Comparison of ENCODE assay signal across 21 mouse cellular contexts in genomic region chr4:148426950-148427850, GRCm38 (mm10). TPM values are rescaled to one million over a fixed set of nuclear protein-coding genes. Genes with fewer than 3 reads are reported as not detected.
A peak's percentile ranks its signal among the peaks of the same experiment; 100 is the strongest.
DNase-seq lines count a peak whose midpoint lies in the region; ATAC-seq and TF ChIP-seq lines count a peak whose summit lies in the region.
"Had no signal": no experiment of that assay in that cellular context is flagged by ENCODE, and none has a peak within 500 bp of the region (broad histone marks: within the 10 kb centered on the region; RNA-seq: fewer than 3 reads in every experiment).

No protein-coding gene starts in this region.

- WGBS in forebrain, postnatal 0 days, result 74% methylated on average over 10 of the region's 10 CpGs
- 80% methylated on average over 10 of the region's 10 CpGs for WGBS in forebrain, embryonic 10.5 days
- WGBS in hindbrain, embryonic 15.5 days, result 65% methylated on average over 10 of the region's 10 CpGs
- 84% methylated on average over 10 of the region's 10 CpGs for WGBS in hindbrain, embryonic 11.5 days

- H3K27me3 ChIP-seq in forebrain, postnatal 0 days (ENCODE audit: insufficient read depth, low read length), result no peaks in the 10 kb centered on the region
- no peaks in the 10 kb centered on the region for H3K27me3 ChIP-seq in forebrain, embryonic 10.5 days (ENCODE audit: poor library complexity, severe bottlenecking)
- H3K27me3 ChIP-seq in hindbrain, embryonic 15.5 days, result no peaks in the 10 kb centered on the region
- no peaks in the 10 kb centered on the region for H3K27me3 ChIP-seq in hindbrain, embryonic 11.5 days (ENCODE audit: control insufficient read depth, insufficient read depth, low read length)
- H3K27me3 ChIP-seq: embryonic facial prominence, embryonic 15.5 days; intestine, embryonic 15.5 days; lung, embryonic 15.5 days; midbrain, embryonic 15.5 days; neural tube, embryonic 12.5 days; stomach, embryonic 15.5 days had no signal

- 0 out of 2 replicates have a peak, but pooled peaks have one; percentile 25 for TF ChIP-seq CTCF in forebrain, postnatal 0 days (IDR thresholded peaks at IDR 0.05; ENCODE audit: low read depth)
- no peak for TF ChIP-seq CTCF in brain, embryonic 14.5 days (IDR thresholded peaks at IDR 0.05; ENCODE audit: borderline replicate concordance, extremely low read depth, insufficient read depth, insufficient read length)

- H3K4me3 ChIP-seq in forebrain, postnatal 0 days (ENCODE audit: low read depth, low read length), result no peak overlapping the region
- H3K4me3 ChIP-seq in forebrain, embryonic 10.5 days, result no peak overlapping the region
- no peak overlapping the region for H3K4me3 ChIP-seq in hindbrain, embryonic 15.5 days
- H3K4me3 ChIP-seq in hindbrain, embryonic 11.5 days (ENCODE audit: low read depth, low read length), result no peak overlapping the region
- H3K4me3 ChIP-seq: embryonic facial prominence, embryonic 15.5 days; intestine, embryonic 15.5 days; lung, embryonic 15.5 days; midbrain, embryonic 15.5 days; neural tube, embryonic 12.5 days; stomach, embryonic 15.5 days had no signal

- H3K27ac ChIP-seq in forebrain, postnatal 0 days (ENCODE audit: low read depth, low read length), result no peak overlapping the region
- no peak overlapping the region for H3K27ac ChIP-seq in forebrain, embryonic 10.5 days
- no peak overlapping the region for H3K27ac ChIP-seq in hindbrain, embryonic 15.5 days (replicated peaks)
- no peak overlapping the region for H3K27ac ChIP-seq in hindbrain, embryonic 11.5 days (ENCODE audit: low read depth, low read length)
- H3K27ac ChIP-seq: embryonic facial prominence, embryonic 15.5 days; intestine, embryonic 15.5 days; kidney, postnatal 0 days; lung, embryonic 15.5 days; midbrain, embryonic 15.5 days; neural tube, embryonic 12.5 days; stomach, embryonic 15.5 days had no signal

- H3K4me2 ChIP-seq in forebrain, postnatal 0 days (ENCODE audit: low read depth), result no peak overlapping the region
- H3K4me2 ChIP-seq in hindbrain, embryonic 15.5 days, result no peak overlapping the region
- no peak overlapping the region for H3K4me2 ChIP-seq in hindbrain, embryonic 11.5 days (replicated peaks; ENCODE audit: low read depth, low read length)
- H3K4me2 ChIP-seq: embryonic facial prominence, embryonic 15.5 days; heart, embryonic 11.5 days; intestine, embryonic 15.5 days; liver, embryonic 11.5 days; lung, embryonic 15.5 days; midbrain, embryonic 15.5 days; neural tube, embryonic 12.5 days; stomach, embryonic 15.5 days had no signal

- H3K4me1 ChIP-seq in forebrain, postnatal 0 days (ENCODE audit: insufficient read depth), result no peaks in the 10 kb centered on the region
- peaks cover 22% of the 10 kb centered on the region; the same call in 1 of the 2 replicates for H3K4me1 ChIP-seq in forebrain, embryonic 10.5 days
- H3K4me1 ChIP-seq in hindbrain, embryonic 15.5 days (replicated peaks), result peaks cover 33% of the 10 kb centered on the region
- H3K4me1 ChIP-seq in hindbrain, embryonic 11.5 days (replicated peaks; ENCODE audit: control insufficient read depth, insufficient read depth, low read length), result 0 out of 2 replicates have a peak, but pooled peaks cover 2% of the 10 kb centered on the region
- H3K4me1 ChIP-seq: embryonic facial prominence, embryonic 15.5 days; intestine, embryonic 15.5 days; lung, embryonic 15.5 days; stomach, embryonic 15.5 days had no signal

- H3K9me3 ChIP-seq in forebrain, postnatal 0 days (ENCODE audit: low read length), result no peaks in the 10 kb centered on the region
- no peaks in the 10 kb centered on the region for H3K9me3 ChIP-seq in forebrain, embryonic 10.5 days
- H3K9me3 ChIP-seq in hindbrain, embryonic 15.5 days, result no peaks in the 10 kb centered on the region
- H3K9me3 ChIP-seq in hindbrain, embryonic 11.5 days (ENCODE audit: control insufficient read depth, low read length), result no peaks in the 10 kb centered on the region
- H3K9me3 ChIP-seq: embryonic facial prominence, embryonic 15.5 days; intestine, embryonic 15.5 days; lung, embryonic 15.5 days; midbrain, embryonic 15.5 days; neural tube, embryonic 12.5 days; stomach, embryonic 15.5 days had no signal

- H3K36me3 ChIP-seq in forebrain, postnatal 0 days (ENCODE audit: insufficient read depth), result no peaks in the 10 kb centered on the region
- peaks cover 3% of the 10 kb centered on the region; the same call in 1 of the 2 replicates for H3K36me3 ChIP-seq in forebrain, embryonic 10.5 days (replicated peaks)
- no peaks in the 10 kb centered on the region for H3K36me3 ChIP-seq in hindbrain, embryonic 15.5 days
- no peaks in the 10 kb centered on the region for H3K36me3 ChIP-seq in hindbrain, embryonic 11.5 days (ENCODE audit: control insufficient read depth, insufficient read depth, low read length)
- H3K36me3 ChIP-seq: embryonic facial prominence, embryonic 15.5 days; intestine, embryonic 15.5 days; lung, embryonic 15.5 days; midbrain, embryonic 15.5 days; neural tube, embryonic 12.5 days; stomach, embryonic 15.5 days had no signal

- no peak for TF ChIP-seq POLR2A in brain, embryonic 14.5 days (IDR thresholded peaks at IDR 0.05; ENCODE audit: borderline replicate concordance, extremely low read depth, insufficient read depth, insufficient read length, poor library complexity, severe bottlenecking)

- 0 out of 2 replicates have a peak, but pooled peaks have one; percentile 21 for ATAC-seq in forebrain, postnatal 0 days
- ATAC-seq in hindbrain, embryonic 15.5 days (ENCODE audit: low FRiP score, low read depth), result 0 out of 2 replicates have a peak, but pooled peaks have one; percentile 14
- no peak for ATAC-seq in hindbrain, embryonic 11.5 days (ENCODE audit: low FRiP score)
- ATAC-seq: CD4-positive, CD25-positive, alpha-beta regulatory T cell, adult 4 months; intestine, embryonic 15.5 days; midbrain, embryonic 15.5 days had no signal

- DNase-seq in forebrain, postnatal 0 days, result no peak
- DNase-seq in forebrain, embryonic 10.5 days (ENCODE audit: extremely low spot score, low spot score), result no peak
- DNase-seq in hindbrain, embryonic 11.5 days (ENCODE audit: low spot score), result no peak
- DNase-seq in adipocyte (ENCODE audit: low spot score), result peak; percentile 26
- peak; percentile 58 for DNase-seq in brain, embryonic 14.5 days (ENCODE audit: low read depth)
- DNase-seq in kidney, postnatal 10 days, result no peak
- DNase-seq: adrenal gland, postnatal 36 days; cerebellum, adult 11 months; layer of hippocampus, adult 9-11 months; spleen, adult 18-20 months had no signal

- H3K9ac ChIP-seq in forebrain, postnatal 0 days, result no peak overlapping the region
- H3K9ac ChIP-seq in hindbrain, embryonic 15.5 days, result no peak overlapping the region
- no peak overlapping the region for H3K9ac ChIP-seq in hindbrain, embryonic 11.5 days (ENCODE audit: low read depth, low read length)
- H3K9ac ChIP-seq: embryonic facial prominence, embryonic 15.5 days; intestine, embryonic 15.5 days; lung, embryonic 15.5 days; midbrain, embryonic 15.5 days; neural tube, embryonic 12.5 days; stomach, embryonic 15.5 days had no signal

RNA-seq across cellular contexts. Expression of gene Ubiad1, which starts 17.4 kb away (rescaled TPM):
- total RNA-seq in forebrain, postnatal 0 days (2014; rRNA removed), result 13.6 and 18.7 TPM in 2 replicates
- 11.7 and 12.2 TPM in 2 replicates for polyA plus RNA-seq in forebrain, postnatal 0 days (2015; fragmentation: Nextera tagmentation; extraction: Ambion mirVana)
- 27.1 and 27.3 TPM in 2 replicates for polyA plus RNA-seq in forebrain, embryonic 10.5 days (2016; fragmentation: Nextera tagmentation; extraction: Ambion mirVana)
- 18.4 and 20.2 TPM in 2 replicates for polyA plus RNA-seq in hindbrain, embryonic 15.5 days (2015; fragmentation: Nextera tagmentation; extraction: Ambion mirVana)
- 14.4 and 14.6 TPM in 2 replicates for polyA plus RNA-seq in hindbrain, embryonic 11.5 days (2014; fragmentation: Nextera tagmentation; extraction: Ambion mirVana)
- 15.8 and 16.7 TPM in 2 replicates for polyA plus RNA-seq in brain, embryonic 14.5 days (2012; rRNA removed)

RNA-seq across cellular contexts. Expression of gene Mtor, which starts 21.2 kb away (rescaled TPM):
- 35.2 and 43.6 TPM in 2 replicates for total RNA-seq in forebrain, postnatal 0 days (2014; rRNA removed)
- polyA plus RNA-seq in forebrain, postnatal 0 days (2015; fragmentation: Nextera tagmentation; extraction: Ambion mirVana), result 27.7 and 28.0 TPM in 2 replicates
- polyA plus RNA-seq in forebrain, embryonic 10.5 days (2016; fragmentation: Nextera tagmentation; extraction: Ambion mirVana), result 23.3 and 27.0 TPM in 2 replicates
- polyA plus RNA-seq in hindbrain, embryonic 15.5 days (2015; fragmentation: Nextera tagmentation; extraction: Ambion mirVana), result 22.7 and 22.8 TPM in 2 replicates
- polyA plus RNA-seq in hindbrain, embryonic 11.5 days (2014; fragmentation: Nextera tagmentation; extraction: Ambion mirVana), result 28.0 and 33.0 TPM in 2 replicates
- 27.0 and 41.1 TPM in 2 replicates for polyA plus RNA-seq in brain, embryonic 14.5 days (2012; rRNA removed)

Comparison
In these comparisons a context has a peak if more than half of its experiments do, and no peak if none do; other contexts are left out.
1. DNase-seq: peak in adipocyte (single experiment) and brain, embryonic 14.5 days (single experiment); none in forebrain, postnatal 0 days (single experiment), forebrain, embryonic 10.5 days (single experiment), hindbrain, embryonic 11.5 days (single experiment) and kidney, postnatal 10 days (single experiment).